Mouse (Mus musculus) CH12.LX (cell line): ENCODE data around the gene Naa35.

Source experiments
- CTCF ChIP-seq, 2 experiments: IDR thresholded peaks in 1 of 2; conservative IDR thresholded peaks in 1 of 2; 2 replicates each; pipeline ENCODE4 v1.5.1; 2011 to 2012; ENCODE audit warnings: low read depth in 2 of 2, low read length in 2 of 2, improper control_type of control experiment in 1 of 2, inconsistent platforms in 1 of 2, mild to moderate bottlenecking in 1 of 2, moderate library complexity in 1 of 2
- USF2 ChIP-seq: conservative IDR thresholded peaks from 2 replicates; pipeline ENCODE4 v1.6.1; 2011; ENCODE audit warnings: low read depth, low read length, improper control_type of control experiment

GRCm38 (mm10) chr13:59672248-59672647 lies 87.2 kb downstream of the Naa35 start:
- TF ChIP-seq USF2 (no peak), CTCF (conservative IDR thresholded peaks at IDR 0.05 in 1 of 2, IDR thresholded peaks at IDR 0.05 in 1 of 2; ENCODE audit: low read depth in 2 of 2, low read length in 2 of 2) (no peak)
